Mouse (Mus musculus): ENCODE results near the gene Ptpre.

GRCm38 (mm10) chr7:135651831-135652511 lies 114.7 kb downstream of the Ptpre start:
- TF ChIP-seq CTCF (IDR thresholded peaks at IDR 0.05; ENCODE audit: low read depth, low read length) = no peak
- no peak for TF ChIP-seq GATA2 (IDR thresholded peaks at IDR 0.05; ENCODE audit: borderline replicate concordance, low read depth, low read length)
- no peak for TF ChIP-seq GATA1 (IDR thresholded peaks at IDR 0.05; ENCODE audit: borderline replicate concordance, low read length)
